ENCODE assay signal across 24 mouse cellular contexts in the genomic region with DNA sequence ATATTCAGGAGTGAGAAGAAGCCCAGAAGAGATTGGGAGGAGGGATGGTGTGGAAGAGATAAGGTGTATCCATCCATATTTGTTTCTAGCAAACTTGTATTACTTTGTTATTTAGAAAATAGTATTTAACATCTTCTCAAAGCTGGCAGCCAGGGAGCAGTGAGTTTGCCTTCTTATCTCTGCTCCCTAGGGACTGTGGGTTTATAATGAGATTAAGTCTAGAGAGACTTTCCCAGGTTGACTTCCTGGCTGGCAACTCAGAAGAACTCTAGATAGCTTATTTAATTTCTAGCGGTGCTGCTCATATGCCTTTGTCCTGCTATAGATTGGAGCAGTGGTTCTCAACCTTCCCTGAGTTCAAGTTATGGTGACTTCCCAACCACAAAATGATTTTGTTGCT. TPM values are rescaled to one million over a fixed set of nuclear protein-coding genes. Genes with fewer than 3 reads are reported as not detected.
A peak's percentile ranks its signal among the peaks of the same experiment; 100 is the strongest.
DNase-seq lines count a peak whose midpoint lies in the region; ATAC-seq and TF ChIP-seq lines count a peak whose summit lies in the region.
"Had no signal": no experiment of that assay in that cellular context is flagged by ENCODE, and none has a peak within 500 bp of the region (broad histone marks: within the 10 kb centered on the region; RNA-seq: fewer than 3 reads in every experiment).

No protein-coding gene starts in this region.

- DNase-seq in midbrain, embryonic 14.5 days: peak; percentile 15
- DNase-seq in MN1 (ENCODE audit: low spot score): peak; percentile 73
- no peak for DNase-seq in Muller cell, postnatal 12 days (ENCODE audit: inconsistent ontology term)
- no peak for DNase-seq in urinary bladder, adult 2 months (ENCODE audit: low spot score)
- DNase-seq: adrenal gland, postnatal 10 days; adrenal gland, postnatal 36 days; cerebellum, adult 18-20 months; cerebellum, adult 9-10 months; cerebellum, postnatal 14 days; gastrocnemius, postnatal 10 days; gastrocnemius, postnatal 36 days had no signal

- H3K4me1 ChIP-seq in midbrain, embryonic 14.5 days (ENCODE audit: control insufficient read depth, insufficient read depth, low read length): no peaks in the 10 kb centered on the region
- no peaks in the 10 kb centered on the region for H3K4me1 ChIP-seq in midbrain, embryonic 13.5 days (replicated peaks)
- H3K4me1 ChIP-seq: hindbrain, embryonic 10.5 days had no signal

- peaks cover 27% of the 10 kb centered on the region for H3K79me2 ChIP-seq in myocyte (ENCODE audit: control insufficient read depth, insufficient read depth)

- no peaks in the 10 kb centered on the region for H3K36me3 ChIP-seq in midbrain, embryonic 14.5 days (ENCODE audit: control insufficient read depth, insufficient read depth, low read length)
- H3K36me3 ChIP-seq in midbrain, embryonic 13.5 days: no peaks in the 10 kb centered on the region
- no peaks in the 10 kb centered on the region for H3K36me3 ChIP-seq in myocyte (ENCODE audit: control insufficient read depth, insufficient read depth)
- H3K36me3 ChIP-seq: embryonic facial prominence, embryonic 13.5 days; hindbrain, embryonic 10.5 days had no signal

- H3K9me3 ChIP-seq in midbrain, embryonic 14.5 days (ENCODE audit: control insufficient read depth, low read length): no peaks in the 10 kb centered on the region
- no peaks in the 10 kb centered on the region for H3K9me3 ChIP-seq in midbrain, embryonic 13.5 days
- H3K9me3 ChIP-seq: embryonic facial prominence, embryonic 13.5 days; forebrain, embryonic 10.5 days; forebrain, embryonic 13.5 days; hindbrain, embryonic 10.5 days had no signal

- H3K27ac ChIP-seq in midbrain, embryonic 14.5 days (replicated peaks; ENCODE audit: low read depth, low read length): no peak overlapping the region
- H3K27ac ChIP-seq in midbrain, embryonic 13.5 days: no peak overlapping the region
- H3K27ac ChIP-seq: embryonic facial prominence, embryonic 13.5 days; forebrain, embryonic 10.5 days; forebrain, embryonic 13.5 days; hindbrain, embryonic 10.5 days; hindbrain, embryonic 14.5 days; hindbrain, postnatal 0 days had no signal

- no peak overlapping the region for H3ac ChIP-seq in myocyte (ENCODE audit: control insufficient read depth, insufficient read length)

- no peaks in the 10 kb centered on the region for H3K27me3 ChIP-seq in midbrain, embryonic 14.5 days (ENCODE audit: control insufficient read depth, insufficient read depth, low read length)
- no peaks in the 10 kb centered on the region for H3K27me3 ChIP-seq in midbrain, embryonic 13.5 days
- H3K27me3 ChIP-seq in myocyte (ENCODE audit: control insufficient read depth, insufficient read depth, insufficient read length): no peaks in the 10 kb centered on the region
- H3K27me3 ChIP-seq: embryonic facial prominence, embryonic 13.5 days; forebrain, embryonic 13.5 days; Patski had no signal

- no peak overlapping the region for H3K9ac ChIP-seq in midbrain, embryonic 14.5 days (replicated peaks; ENCODE audit: low read length)
- no peak overlapping the region for H3K9ac ChIP-seq in midbrain, embryonic 13.5 days (replicated peaks)
- H3K9ac ChIP-seq: embryonic facial prominence, embryonic 13.5 days; forebrain, embryonic 13.5 days; hindbrain, embryonic 14.5 days had no signal

- TF ChIP-seq POLR2A in myocyte (IDR thresholded peaks at IDR 0.05; ENCODE audit: insufficient read length, low read depth): no peak

- H3K4me2 ChIP-seq in midbrain, embryonic 14.5 days (ENCODE audit: low read length): no peak overlapping the region
- H3K4me2 ChIP-seq in midbrain, embryonic 13.5 days (replicated peaks): no peak overlapping the region
- H3K4me2 ChIP-seq in myocyte (ENCODE audit: low read depth): peak overlapping the region; percentile 54
- H3K4me2 ChIP-seq: embryonic facial prominence, embryonic 13.5 days; forebrain, embryonic 13.5 days; heart, embryonic 11.5 days; hindbrain, embryonic 14.5 days had no signal

- 53% methylated on average over 1 of the region's 1 CpGs for WGBS in midbrain, embryonic 14.5 days
- 74% methylated on average over 1 of the region's 1 CpGs for WGBS in midbrain, embryonic 13.5 days

- no peak overlapping the region for H3K4me3 ChIP-seq in midbrain, embryonic 14.5 days (replicated peaks; ENCODE audit: low read depth, low read length)
- H3K4me3 ChIP-seq in midbrain, embryonic 13.5 days (replicated peaks): no peak overlapping the region
- H3K4me3 ChIP-seq in myocyte: no peak overlapping the region
- H3K4me3 ChIP-seq: embryonic facial prominence, embryonic 13.5 days; forebrain, embryonic 10.5 days; forebrain, embryonic 13.5 days; hindbrain, embryonic 10.5 days had no signal

- no peak for ATAC-seq in midbrain, embryonic 14.5 days (ENCODE audit: low FRiP score, low TSS enrichment)
- ATAC-seq in midbrain, embryonic 13.5 days: no peak
- ATAC-seq: forebrain, embryonic 13.5 days; forebrain, embryonic 16.5 days; hindbrain, postnatal 0 days; inflammation-experienced regulatory T-cells, adult 6 months; intestine, embryonic 16.5 days; Patski had no signal

TF ChIP-seq in myocyte, 11 proteins besides CTCF, POLR2A, EP300 and RAD21:
- TF ChIP-seq USF1 (IDR thresholded peaks at IDR 0.05; ENCODE audit: low read depth) (no peak), POLR2AphosphoS2 (IDR thresholded peaks at IDR 0.05; ENCODE audit: insufficient read length, low read depth) (no peak)

RNA-seq across cellular contexts. Expression of gene Jarid2, which starts 51.2 kb away (rescaled TPM):
- 31.7 and 35.7 TPM in 2 replicates for polyA plus RNA-seq in midbrain, embryonic 14.5 days (2014; fragmentation: Nextera tagmentation; extraction: Ambion mirVana)
- 53.7 and 54.5 TPM in 2 replicates for polyA plus RNA-seq in midbrain, embryonic 13.5 days (2015; fragmentation: Nextera tagmentation; extraction: Ambion mirVana)
- 3.9 TPM for polyA plus RNA-seq in myocyte (2012; fragmentation: generic; extraction: Trizol)
- polyA plus RNA-seq in urinary bladder, adult 2 months (2012; rRNA removed): 15.2 and 17.8 TPM in 2 replicates

Comparison
In these comparisons a context has a peak if more than half of its experiments do, and no peak if none do; other contexts are left out.
1. DNase-seq: peak in midbrain, embryonic 14.5 days (single experiment) and MN1 (single experiment); none in Muller cell, postnatal 12 days (single experiment) and urinary bladder, adult 2 months (single experiment).